In genomic region chr1:177612546-177612945, GRCm38 (mm10) we compare ENCODE assay signal across 23 mouse cellular contexts.
A peak's percentile ranks its signal among the peaks of the same experiment; 100 is the strongest.
DNase-seq lines count a peak whose midpoint lies in the region; ATAC-seq lines count a peak whose summit lies in the region.
"Had no signal": no experiment of that assay in that cellular context is flagged by ENCODE, and none has a peak within 500 bp of the region (broad histone marks: within the 10 kb centered on the region; RNA-seq: fewer than 3 reads in every experiment).

No protein-coding gene starts in this region.

- no peaks in the 10 kb centered on the region for H3K36me3 ChIP-seq in forebrain, embryonic 14.5 days (ENCODE audit: control insufficient read depth, insufficient read depth, low read length)
- no peaks in the 10 kb centered on the region for H3K36me3 ChIP-seq in forebrain, embryonic 12.5 days (replicated peaks)
- no peaks in the 10 kb centered on the region for H3K36me3 ChIP-seq in hindbrain, embryonic 11.5 days (ENCODE audit: control insufficient read depth, insufficient read depth, low read length)
- no peaks in the 10 kb centered on the region for H3K36me3 ChIP-seq in hindbrain, embryonic 13.5 days
- H3K36me3 ChIP-seq in midbrain, embryonic 12.5 days: no peaks in the 10 kb centered on the region
- H3K36me3 ChIP-seq in midbrain, embryonic 13.5 days: no peaks in the 10 kb centered on the region
- H3K36me3 ChIP-seq in midbrain, embryonic 15.5 days (replicated peaks): no peaks in the 10 kb centered on the region
- H3K36me3 ChIP-seq: embryonic facial prominence, embryonic 10.5 days; forebrain, embryonic 15.5 days had no signal

- H3K4me3 ChIP-seq in forebrain, embryonic 14.5 days (ENCODE audit: low read depth, low read length): no peak overlapping the region
- no peak overlapping the region for H3K4me3 ChIP-seq in forebrain, embryonic 12.5 days (replicated peaks)
- H3K4me3 ChIP-seq in hindbrain, embryonic 11.5 days (ENCODE audit: low read depth, low read length): no peak overlapping the region
- no peak overlapping the region for H3K4me3 ChIP-seq in hindbrain, embryonic 13.5 days
- H3K4me3 ChIP-seq in midbrain, embryonic 12.5 days: no peak overlapping the region
- H3K4me3 ChIP-seq in midbrain, embryonic 13.5 days (replicated peaks): no peak overlapping the region
- H3K4me3 ChIP-seq in midbrain, embryonic 15.5 days: no peak overlapping the region
- H3K4me3 ChIP-seq: embryonic facial prominence, embryonic 10.5 days; forebrain, embryonic 15.5 days had no signal

- no peak overlapping the region for H3K9ac ChIP-seq in forebrain, embryonic 14.5 days (ENCODE audit: low read length)
- no peak overlapping the region for H3K9ac ChIP-seq in forebrain, embryonic 12.5 days
- no peak overlapping the region for H3K9ac ChIP-seq in hindbrain, embryonic 11.5 days (ENCODE audit: low read depth, low read length)
- H3K9ac ChIP-seq in hindbrain, embryonic 13.5 days: no peak overlapping the region
- H3K9ac ChIP-seq in midbrain, embryonic 12.5 days (replicated peaks): no peak overlapping the region
- no peak overlapping the region for H3K9ac ChIP-seq in midbrain, embryonic 13.5 days (replicated peaks)
- no peak overlapping the region for H3K9ac ChIP-seq in midbrain, embryonic 15.5 days
- H3K9ac ChIP-seq: forebrain, embryonic 15.5 days had no signal

- peak; percentile 7 for DNase-seq in forebrain, embryonic 14.5 days (ENCODE audit: low spot score)
- peak; percentile 22 for DNase-seq in hindbrain, embryonic 11.5 days (ENCODE audit: low spot score)
- no peak for DNase-seq in thymus, postnatal 4 days
- DNase-seq: adrenal gland, postnatal 14 days; cerebellum, adult 18-20 months; cerebellum, adult 9-11 months; cerebellum, postnatal 36 days; gastrocnemius, postnatal 36 days; heart, adult 18-20 months; heart, postnatal 36 days; kidney, adult 11 months had no signal

- no peak for ATAC-seq in forebrain, embryonic 14.5 days
- ATAC-seq in forebrain, embryonic 12.5 days (ENCODE audit: low FRiP score): no peak
- peak; percentile 31; the same call in 1 of the 2 replicates for ATAC-seq in hindbrain, embryonic 11.5 days (ENCODE audit: low FRiP score)
- ATAC-seq in hindbrain, embryonic 13.5 days (ENCODE audit: low FRiP score): no peak
- ATAC-seq in midbrain, embryonic 12.5 days (ENCODE audit: low FRiP score, low read depth): peak; percentile 57; the same call in 1 of the 2 replicates
- ATAC-seq in midbrain, embryonic 13.5 days: no peak
- ATAC-seq in midbrain, embryonic 15.5 days (replicated peaks): 0 out of 2 replicates have a peak, but pooled peaks have one; percentile 42
- ATAC-seq: activated CD4-positive, CD25-positive, alpha-beta regulatory T cell, adult 4 months; forebrain, embryonic 15.5 days; hindbrain, postnatal 0 days; Patski had no signal

- no peak overlapping the region for H3K4me2 ChIP-seq in forebrain, embryonic 14.5 days (ENCODE audit: low read length)
- no peak overlapping the region for H3K4me2 ChIP-seq in forebrain, embryonic 12.5 days
- H3K4me2 ChIP-seq in hindbrain, embryonic 11.5 days (replicated peaks; ENCODE audit: low read depth, low read length): no peak overlapping the region
- no peak overlapping the region for H3K4me2 ChIP-seq in hindbrain, embryonic 13.5 days
- no peak overlapping the region for H3K4me2 ChIP-seq in midbrain, embryonic 12.5 days (replicated peaks)
- H3K4me2 ChIP-seq in midbrain, embryonic 13.5 days (replicated peaks): no peak overlapping the region
- no peak overlapping the region for H3K4me2 ChIP-seq in midbrain, embryonic 15.5 days
- H3K4me2 ChIP-seq: forebrain, embryonic 15.5 days; heart, embryonic 11.5 days had no signal

- H3K27ac ChIP-seq in forebrain, embryonic 14.5 days (ENCODE audit: low read depth, low read length): no peak overlapping the region
- no peak overlapping the region for H3K27ac ChIP-seq in forebrain, embryonic 12.5 days
- no peak overlapping the region for H3K27ac ChIP-seq in hindbrain, embryonic 11.5 days (ENCODE audit: low read depth, low read length)
- no peak overlapping the region for H3K27ac ChIP-seq in hindbrain, embryonic 13.5 days
- H3K27ac ChIP-seq in midbrain, embryonic 12.5 days (replicated peaks): no peak overlapping the region
- H3K27ac ChIP-seq in midbrain, embryonic 13.5 days: no peak overlapping the region
- H3K27ac ChIP-seq in midbrain, embryonic 15.5 days: no peak overlapping the region
- H3K27ac ChIP-seq: embryonic facial prominence, embryonic 10.5 days; forebrain, embryonic 15.5 days; hindbrain, postnatal 0 days had no signal

- H3K4me1 ChIP-seq in forebrain, embryonic 14.5 days (ENCODE audit: control insufficient read depth, insufficient read depth, low read length): no peaks in the 10 kb centered on the region
- peaks cover 13% of the 10 kb centered on the region; the same call in 1 of the 2 replicates for H3K4me1 ChIP-seq in forebrain, embryonic 12.5 days
- no peaks in the 10 kb centered on the region; the same call in 1 of the 2 replicates for H3K4me1 ChIP-seq in hindbrain, embryonic 11.5 days (replicated peaks; ENCODE audit: control insufficient read depth, insufficient read depth, low read length)
- 0 out of 2 replicates have a peak, but pooled peaks cover 7% of the 10 kb centered on the region for H3K4me1 ChIP-seq in hindbrain, embryonic 13.5 days (replicated peaks)
- H3K4me1 ChIP-seq in midbrain, embryonic 12.5 days: peaks cover 12% of the 10 kb centered on the region
- peaks cover 14% of the 10 kb centered on the region; the same call in 1 of the 2 replicates for H3K4me1 ChIP-seq in midbrain, embryonic 13.5 days (replicated peaks)
- no peaks in the 10 kb centered on the region for H3K4me1 ChIP-seq in midbrain, embryonic 15.5 days
- H3K4me1 ChIP-seq: forebrain, embryonic 15.5 days had no signal

- WGBS in forebrain, embryonic 14.5 days: 62% methylated on average over 7 of the region's 7 CpGs
- 51% methylated on average over 7 of the region's 7 CpGs for WGBS in forebrain, embryonic 12.5 days
- 44% methylated on average over 7 of the region's 7 CpGs for WGBS in hindbrain, embryonic 11.5 days
- 31% methylated on average over 7 of the region's 7 CpGs for WGBS in hindbrain, embryonic 13.5 days
- WGBS in midbrain, embryonic 12.5 days: 35% methylated on average over 7 of the region's 7 CpGs
- 27% methylated on average over 7 of the region's 7 CpGs for WGBS in midbrain, embryonic 13.5 days
- WGBS in midbrain, embryonic 15.5 days: 28% methylated on average over 7 of the region's 7 CpGs

- H3K9me3 ChIP-seq in forebrain, embryonic 14.5 days (replicated peaks; ENCODE audit: control insufficient read depth, low read length): no peaks in the 10 kb centered on the region
- no peaks in the 10 kb centered on the region for H3K9me3 ChIP-seq in forebrain, embryonic 12.5 days
- no peaks in the 10 kb centered on the region for H3K9me3 ChIP-seq in hindbrain, embryonic 11.5 days (ENCODE audit: control insufficient read depth, low read length)
- H3K9me3 ChIP-seq in hindbrain, embryonic 13.5 days: no peaks in the 10 kb centered on the region
- no peaks in the 10 kb centered on the region for H3K9me3 ChIP-seq in midbrain, embryonic 12.5 days
- H3K9me3 ChIP-seq in midbrain, embryonic 13.5 days: no peaks in the 10 kb centered on the region
- no peaks in the 10 kb centered on the region for H3K9me3 ChIP-seq in midbrain, embryonic 15.5 days
- H3K9me3 ChIP-seq: embryonic facial prominence, embryonic 10.5 days; forebrain, embryonic 15.5 days had no signal

- no peaks in the 10 kb centered on the region for H3K27me3 ChIP-seq in forebrain, embryonic 14.5 days (replicated peaks; ENCODE audit: control insufficient read depth, insufficient read depth, low read length)
- 0 out of 2 replicates have a peak, but pooled peaks cover 3% of the 10 kb centered on the region for H3K27me3 ChIP-seq in forebrain, embryonic 12.5 days
- no peaks in the 10 kb centered on the region for H3K27me3 ChIP-seq in hindbrain, embryonic 11.5 days (ENCODE audit: control insufficient read depth, insufficient read depth, low read length)
- H3K27me3 ChIP-seq in hindbrain, embryonic 13.5 days: no peaks in the 10 kb centered on the region
- no peaks in the 10 kb centered on the region for H3K27me3 ChIP-seq in midbrain, embryonic 12.5 days
- H3K27me3 ChIP-seq in midbrain, embryonic 13.5 days: no peaks in the 10 kb centered on the region
- no peaks in the 10 kb centered on the region for H3K27me3 ChIP-seq in midbrain, embryonic 15.5 days (replicated peaks)
- H3K27me3 ChIP-seq: CH12.LX; forebrain, embryonic 15.5 days; Patski had no signal

Comparison
In these comparisons a context has a peak if more than half of its experiments do, and no peak if none do; other contexts are left out.
1. ATAC-seq: peak in hindbrain, embryonic 11.5 days (single experiment), midbrain, embryonic 12.5 days (single experiment) and midbrain, embryonic 15.5 days (single experiment); none in forebrain, embryonic 14.5 days (single experiment), forebrain, embryonic 12.5 days (single experiment), hindbrain, embryonic 13.5 days (single experiment) and midbrain, embryonic 13.5 days (single experiment).